Mouse (Mus musculus): ENCODE data around the gene Dysf. TPM values are rescaled to one million over a fixed set of nuclear protein-coding genes. Genes with fewer than 3 reads are reported as not detected.

Dysf gene
- polyA plus RNA-seq, 1 experiment from 2014 or later: 4.4 TPM

DNA sequence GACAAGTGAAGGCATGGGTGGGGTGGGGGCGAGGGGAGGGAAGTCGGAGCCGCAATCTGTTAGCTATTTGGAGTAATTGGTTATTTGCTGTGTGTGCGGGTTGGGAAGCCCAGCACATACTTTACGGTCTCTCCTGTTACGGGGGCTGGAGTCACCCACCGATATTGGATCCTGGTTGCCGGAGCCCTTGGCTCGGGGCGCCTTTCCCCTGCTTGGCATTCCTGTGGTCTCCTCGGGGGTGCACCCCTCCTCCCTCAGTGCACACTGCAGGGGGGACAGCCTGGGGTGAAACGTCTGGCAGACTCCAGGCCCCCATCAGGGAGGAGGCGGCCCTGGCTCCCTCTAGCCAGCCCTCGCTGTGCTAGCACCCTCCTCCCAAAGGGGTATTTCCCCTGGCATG is 159.2 kb downstream of the Dysf start:
- WGBS: 75% methylated on average over 14 of the region's 14 CpGs

DNA sequence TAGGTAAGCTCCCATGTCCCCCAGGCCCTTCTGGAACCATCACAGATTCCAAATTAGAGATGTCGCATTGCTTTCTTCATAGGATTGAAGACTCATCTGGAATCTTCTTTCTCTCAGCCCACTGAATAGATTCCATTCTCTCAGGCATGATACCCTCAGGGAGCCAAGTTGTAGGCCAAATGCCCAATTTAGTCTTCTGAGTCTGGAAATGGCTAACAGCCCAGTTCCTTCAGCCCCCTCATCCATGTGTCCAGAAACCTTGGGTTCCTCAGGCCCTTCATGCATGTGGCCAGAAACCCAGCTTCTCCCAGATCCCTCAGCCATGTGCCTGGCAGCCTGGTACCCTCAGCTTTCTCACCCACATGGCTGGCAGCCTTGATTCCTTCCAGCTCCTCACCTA is 160.2 kb downstream of the Dysf start:
- 97% methylated on average over 1 of the region's 1 CpGs for WGBS
- Histone ChIP-seq H3K9ac (ENCODE audit: low read length) (no peak overlapping the region), H3K36me3 (ENCODE audit: control insufficient read depth, insufficient read depth, low read length) (no peaks in the 10 kb centered on the region), H3K27ac (replicated peaks) (no peak overlapping the region), H3K4me1 (replicated peaks; ENCODE audit: control insufficient read depth, insufficient read depth) (no peaks in the 10 kb centered on the region), H3K27me3 (ENCODE audit: control insufficient read depth, insufficient read depth, low read length) (no peaks in the 10 kb centered on the region), H3K9me3 (ENCODE audit: control insufficient read depth, low read length) (no peaks in the 10 kb centered on the region), H3K4me3 (ENCODE audit: low read depth, low read length) (no peak overlapping the region), H3K4me2 (replicated peaks; ENCODE audit: low read depth) (no peak overlapping the region)
- TF ChIP-seq EP300 (optimal IDR thresholded peaks at IDR 0.05) (no peak), CTCF (IDR thresholded peaks at IDR 0.05; ENCODE audit: low read depth) (no peak)
- ATAC-seq (ENCODE audit: low FRiP score, low TSS enrichment) (no peak), DNase-seq (ENCODE audit: low spot score) (no peak)

More for the DNA sequence above, 159.2 kb downstream of the Dysf start:
- Histone ChIP-seq H3K27me3 (ENCODE audit: control insufficient read depth, insufficient read depth, low read length) (no peaks in the 10 kb centered on the region), H3K9me3 (ENCODE audit: control insufficient read depth, low read length) (no peaks in the 10 kb centered on the region), H3K27ac (replicated peaks) (no peak overlapping the region), H3K9ac (ENCODE audit: low read length) (no peak overlapping the region), H3K4me1 (replicated peaks; ENCODE audit: control insufficient read depth, insufficient read depth) (no peaks in the 10 kb centered on the region), H3K4me2 (replicated peaks; ENCODE audit: low read depth) (no peak overlapping the region), H3K36me3 (ENCODE audit: control insufficient read depth, insufficient read depth, low read length) (no peaks in the 10 kb centered on the region), H3K4me3 (ENCODE audit: low read depth, low read length) (no peak overlapping the region)
- DNase-seq (ENCODE audit: low spot score) (no peak), ATAC-seq (ENCODE audit: low FRiP score, low TSS enrichment) (no peak)
- TF ChIP-seq EP300 (optimal IDR thresholded peaks at IDR 0.05) (no peak), CTCF (IDR thresholded peaks at IDR 0.05; ENCODE audit: low read depth) (no peak)

DNA sequence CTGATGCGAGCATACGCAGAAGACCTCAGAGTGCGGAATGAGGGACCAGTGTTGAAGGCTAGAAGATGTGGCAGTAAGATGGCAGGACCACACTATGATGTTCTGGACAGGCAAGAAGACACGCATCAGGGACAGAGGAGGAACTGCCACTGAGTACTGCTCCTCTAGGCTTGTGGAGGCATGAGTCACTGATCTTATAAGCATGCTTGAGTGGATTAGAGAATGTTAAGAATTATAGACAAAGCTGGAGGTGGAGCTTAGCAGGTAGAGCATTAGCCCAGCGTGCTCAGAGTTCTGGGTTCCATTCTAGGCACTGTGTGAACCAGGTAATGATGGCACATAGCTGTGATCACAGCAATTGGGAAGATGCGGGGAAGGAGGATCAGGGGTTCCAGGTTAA is 165.2 kb downstream of the Dysf start:
- H3K4me1 ChIP-seq (replicated peaks; ENCODE audit: control insufficient read depth, insufficient read depth): no peaks in the 10 kb centered on the region
- no peak for TF ChIP-seq EP300 (optimal IDR thresholded peaks at IDR 0.05)
- no peak for TF ChIP-seq CTCF (IDR thresholded peaks at IDR 0.05; ENCODE audit: low read depth)
- no peak for ATAC-seq (ENCODE audit: low FRiP score, low TSS enrichment)
- no peak overlapping the region for H3K4me3 ChIP-seq (ENCODE audit: low read depth, low read length)
- no peak overlapping the region for H3K9ac ChIP-seq (ENCODE audit: low read length)
- H3K27me3 ChIP-seq (ENCODE audit: control insufficient read depth, insufficient read depth, low read length): no peaks in the 10 kb centered on the region
- WGBS: 87% methylated on average over 6 of the region's 6 CpGs
- H3K4me2 ChIP-seq (replicated peaks; ENCODE audit: low read depth): no peak overlapping the region
- DNase-seq (ENCODE audit: low spot score): no peak
- H3K9me3 ChIP-seq (ENCODE audit: control insufficient read depth, low read length): no peaks in the 10 kb centered on the region
- H3K27ac ChIP-seq (replicated peaks): no peak overlapping the region
- no peaks in the 10 kb centered on the region for H3K36me3 ChIP-seq (ENCODE audit: control insufficient read depth, insufficient read depth, low read length)

DNA sequence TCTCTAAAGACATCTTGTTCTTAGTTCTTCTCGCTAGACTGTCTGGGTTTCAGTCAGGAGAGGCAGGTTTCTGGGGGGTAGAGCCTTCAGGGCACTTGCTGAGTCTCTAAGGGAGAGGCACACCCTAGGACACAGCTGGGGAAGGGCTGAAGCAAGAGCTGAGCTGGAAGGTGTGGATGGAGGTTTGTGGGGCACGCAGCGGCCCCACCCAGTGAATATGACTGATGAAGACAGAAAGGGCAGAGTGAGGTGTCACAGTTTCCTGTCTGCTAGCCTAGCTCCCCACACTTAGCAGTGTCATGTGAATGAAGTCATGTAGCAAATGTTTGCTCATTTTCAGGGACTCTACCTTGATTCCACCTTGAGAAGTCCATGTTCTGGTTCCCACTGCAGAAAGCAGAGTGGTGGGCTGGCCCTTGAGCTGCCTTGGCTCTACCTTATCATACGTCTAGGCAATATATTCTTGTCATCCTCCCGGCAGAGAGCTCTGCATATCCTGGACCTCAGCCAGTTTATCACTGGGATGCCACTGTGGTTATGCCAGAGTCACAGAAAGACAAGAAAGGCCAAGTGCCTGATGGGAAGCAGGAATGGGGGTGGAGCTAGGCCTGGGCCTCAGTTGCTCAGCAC is 170.5 kb downstream of the Dysf start:
- Histone ChIP-seq H3K4me1 (replicated peaks; ENCODE audit: control insufficient read depth, insufficient read depth) (no peaks in the 10 kb centered on the region), H3K36me3 (ENCODE audit: control insufficient read depth, insufficient read depth, low read length) (no peaks in the 10 kb centered on the region), H3K9ac (ENCODE audit: low read length) (no peak overlapping the region), H3K4me3 (ENCODE audit: low read depth, low read length) (no peak overlapping the region), H3K9me3 (ENCODE audit: control insufficient read depth, low read length) (no peaks in the 10 kb centered on the region), H3K27me3 (ENCODE audit: control insufficient read depth, insufficient read depth, low read length) (no peaks in the 10 kb centered on the region), H3K4me2 (replicated peaks; ENCODE audit: low read depth) (no peak overlapping the region), H3K27ac (replicated peaks) (no peak overlapping the region)
- ATAC-seq (ENCODE audit: low FRiP score, low TSS enrichment) (no peak), DNase-seq (ENCODE audit: low spot score) (no peak)
- WGBS: 58% methylated on average over 5 of the region's 5 CpGs
- no peak for TF ChIP-seq CTCF (IDR thresholded peaks at IDR 0.05; ENCODE audit: low read depth)
- no peak for TF ChIP-seq EP300 (optimal IDR thresholded peaks at IDR 0.05)

DNA sequence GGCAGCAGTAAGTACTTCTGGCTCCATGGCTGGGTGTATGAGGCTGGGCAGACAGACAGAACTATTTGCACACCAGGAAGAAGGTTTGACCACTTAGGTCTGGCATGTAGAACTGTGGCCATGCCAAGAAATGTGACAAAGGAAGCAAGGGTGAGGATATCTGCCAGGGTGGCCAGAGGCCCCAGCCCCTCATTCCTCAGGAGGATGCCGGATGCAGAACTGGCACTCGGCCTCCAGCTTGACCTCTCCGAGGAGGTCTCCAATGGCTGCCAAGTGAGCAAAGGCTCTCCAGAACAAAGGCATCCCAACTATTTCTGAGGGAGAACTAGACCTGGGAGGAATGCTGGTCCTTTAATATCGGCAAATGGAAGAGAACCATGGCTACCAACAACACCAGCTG is 173.1 kb downstream of the Dysf start:
- Histone ChIP-seq H3K27ac (replicated peaks) (no peak overlapping the region), H3K9ac (ENCODE audit: low read length) (no peak overlapping the region), H3K9me3 (ENCODE audit: control insufficient read depth, low read length) (no peaks in the 10 kb centered on the region), H3K36me3 (ENCODE audit: control insufficient read depth, insufficient read depth, low read length) (no peaks in the 10 kb centered on the region), H3K4me1 (replicated peaks; ENCODE audit: control insufficient read depth, insufficient read depth) (no peaks in the 10 kb centered on the region), H3K4me2 (replicated peaks; ENCODE audit: low read depth) (no peak overlapping the region), H3K27me3 (ENCODE audit: control insufficient read depth, insufficient read depth, low read length) (no peaks in the 10 kb centered on the region), H3K4me3 (ENCODE audit: low read depth, low read length) (no peak overlapping the region)
- ATAC-seq (ENCODE audit: low FRiP score, low TSS enrichment) (no peak), DNase-seq (ENCODE audit: low spot score) (no peak)
- 20% methylated on average over 4 of the region's 4 CpGs for WGBS
- no peak for TF ChIP-seq EP300 (optimal IDR thresholded peaks at IDR 0.05)
- TF ChIP-seq CTCF (IDR thresholded peaks at IDR 0.05; ENCODE audit: low read depth): no peak

DNA sequence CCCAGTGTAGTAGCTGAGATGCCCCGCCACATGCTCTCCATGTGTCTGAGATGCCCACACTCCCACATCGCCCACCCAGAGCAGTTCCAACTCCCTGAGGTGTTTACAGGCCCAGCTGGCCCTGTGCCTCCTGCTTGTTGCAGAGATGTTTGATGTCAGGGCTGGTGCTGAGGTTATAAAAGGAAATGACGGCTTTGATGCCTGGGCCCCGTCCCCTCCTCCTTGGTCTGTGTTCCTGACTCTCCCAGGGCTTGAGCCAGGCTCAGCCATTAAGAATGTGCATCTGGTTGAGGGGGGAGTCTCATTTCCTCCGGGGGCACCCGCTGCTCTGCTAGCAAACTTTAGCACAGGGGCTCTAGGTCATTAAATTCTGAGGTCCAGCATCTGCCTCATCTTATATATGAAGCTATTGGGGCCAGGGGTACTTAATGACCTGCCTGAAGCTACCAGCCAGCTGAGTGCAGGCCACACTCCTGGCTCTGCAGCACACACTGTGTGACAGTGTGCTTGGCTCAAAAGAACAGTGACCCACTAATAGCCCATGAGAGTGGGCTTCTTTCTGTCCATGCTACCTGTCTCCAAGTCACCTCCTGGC is 183.4 kb downstream of the Dysf start:
- Histone ChIP-seq H3K27ac (replicated peaks) (no peak overlapping the region), H3K9me3 (ENCODE audit: control insufficient read depth, low read length) (no peaks in the 10 kb centered on the region), H3K36me3 (ENCODE audit: control insufficient read depth, insufficient read depth, low read length) (no peaks in the 10 kb centered on the region), H3K4me2 (replicated peaks; ENCODE audit: low read depth) (no peak overlapping the region), H3K4me3 (ENCODE audit: low read depth, low read length) (no peak overlapping the region), H3K27me3 (ENCODE audit: control insufficient read depth, insufficient read depth, low read length) (no peaks in the 10 kb centered on the region), H3K4me1 (replicated peaks; ENCODE audit: control insufficient read depth, insufficient read depth) (no peaks in the 10 kb centered on the region), H3K9ac (ENCODE audit: low read length) (no peak overlapping the region)
- ATAC-seq (ENCODE audit: low FRiP score, low TSS enrichment) (no peak), DNase-seq (ENCODE audit: low spot score) (no peak)
- TF ChIP-seq EP300 (optimal IDR thresholded peaks at IDR 0.05) (no peak), CTCF (IDR thresholded peaks at IDR 0.05; ENCODE audit: low read depth) (no peak)
- 64% methylated on average over 6 of the region's 6 CpGs for WGBS

Data from stomach, postnatal 0 days (tissue).